In the genomic region with DNA sequence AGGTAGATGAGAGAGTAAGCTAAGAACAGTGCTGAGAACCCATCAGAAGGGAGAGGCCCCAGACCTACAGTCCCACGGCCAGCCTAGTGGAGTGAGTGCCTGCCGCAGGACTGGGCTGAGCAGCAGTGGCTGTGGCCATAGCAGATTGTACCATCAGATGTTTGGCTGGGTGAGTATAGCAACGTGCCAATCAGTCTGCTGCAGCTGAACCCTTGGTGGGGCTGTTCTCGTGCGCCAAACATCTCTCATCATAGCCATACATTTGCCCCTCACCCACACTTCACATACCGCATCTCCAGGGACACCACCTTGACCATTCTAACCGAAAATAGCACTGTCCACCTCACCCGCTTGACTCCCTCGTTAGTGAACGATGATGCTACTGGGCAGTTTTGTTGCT, we compare ENCODE assay signal across 12 mouse cellular contexts.
"Had no signal": no experiment of that assay in that cellular context is flagged by ENCODE, and none has a peak within 500 bp of the region (broad histone marks: within the 10 kb centered on the region; RNA-seq: fewer than 3 reads in every experiment).

No protein-coding gene starts in this region.

- H3K27ac ChIP-seq: limb, embryonic 13.5 days; liver, embryonic 14.5 days; midbrain, embryonic 10.5 days; neural tube, embryonic 13.5 days had no signal

- H3K36me3 ChIP-seq: limb, embryonic 13.5 days; midbrain, embryonic 10.5 days; neural tube, embryonic 13.5 days had no signal

- DNase-seq: kidney, postnatal 10 days; kidney, postnatal 4 days; left cerebral cortex, postnatal 4 days; lung, adult 18-20 months; lung, postnatal 36 days; right cerebral cortex, postnatal 14 days; thymus, postnatal 36 days had no signal

- H3K27me3 ChIP-seq: limb, embryonic 13.5 days; neural tube, embryonic 13.5 days had no signal

- ATAC-seq: midbrain, embryonic 16.5 days had no signal

- H3K9ac ChIP-seq: limb, embryonic 13.5 days; liver, embryonic 14.5 days; neural tube, embryonic 13.5 days had no signal

- H3K9me3 ChIP-seq: limb, embryonic 13.5 days; midbrain, embryonic 10.5 days; neural tube, embryonic 13.5 days had no signal

- H3K4me1 ChIP-seq: limb, embryonic 13.5 days; midbrain, embryonic 10.5 days; neural tube, embryonic 13.5 days had no signal

- H3K4me3 ChIP-seq: limb, embryonic 13.5 days; midbrain, embryonic 10.5 days; neural tube, embryonic 13.5 days had no signal

- H3K4me2 ChIP-seq: limb, embryonic 13.5 days; neural tube, embryonic 13.5 days had no signal
